Mouse (Mus musculus): ENCODE data around the gene Rsc1a1.

The Rsc1a1 gene

DNA sequence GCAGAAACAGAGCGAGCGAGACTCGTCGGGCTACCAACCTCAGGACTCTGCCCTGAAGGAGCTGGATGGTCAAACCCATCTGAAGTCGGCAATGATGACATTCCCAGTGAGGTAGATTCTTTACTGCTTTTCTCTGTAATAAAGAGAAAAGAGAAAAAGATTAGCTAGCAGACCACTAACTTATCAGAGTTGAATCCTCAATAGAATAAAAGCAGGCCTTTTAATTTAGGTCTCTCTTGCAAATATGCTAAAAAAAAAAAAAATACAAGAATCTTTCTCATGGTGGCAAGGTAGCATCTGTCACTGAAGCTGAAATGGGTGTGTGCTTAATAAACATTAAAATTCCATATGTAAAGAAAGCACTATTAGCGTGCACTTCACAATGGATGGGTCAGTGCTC lies at the start of gene Rsc1a1:
TSS of gene Rsc1a1 (minus strand) at position 101 of the 400 bp plus-strand sequence.
- WGBS = 95% methylated on average over 6 of the region's 6 CpGs

DNA sequence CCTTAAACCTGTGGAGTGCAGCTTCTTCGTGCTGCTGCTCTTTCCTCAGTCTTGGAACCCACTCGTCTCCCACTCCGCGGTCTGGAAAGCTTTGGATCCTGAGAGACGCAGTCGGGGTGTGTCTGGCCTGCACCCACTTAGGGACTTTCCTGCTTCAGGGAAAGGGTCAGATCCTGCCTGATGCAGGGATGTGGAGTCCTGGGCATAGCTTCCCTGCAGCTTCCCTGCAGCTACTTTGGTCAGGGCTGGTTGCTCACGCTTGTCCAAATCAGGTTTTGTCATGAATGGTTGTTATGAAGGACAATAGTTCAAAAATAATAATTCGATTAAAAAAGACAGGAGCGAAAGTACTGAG lies 49.8 kb upstream of the Rsc1a1 start:
- 22% methylated on average over 9 of the region's 9 CpGs for WGBS

DNA sequence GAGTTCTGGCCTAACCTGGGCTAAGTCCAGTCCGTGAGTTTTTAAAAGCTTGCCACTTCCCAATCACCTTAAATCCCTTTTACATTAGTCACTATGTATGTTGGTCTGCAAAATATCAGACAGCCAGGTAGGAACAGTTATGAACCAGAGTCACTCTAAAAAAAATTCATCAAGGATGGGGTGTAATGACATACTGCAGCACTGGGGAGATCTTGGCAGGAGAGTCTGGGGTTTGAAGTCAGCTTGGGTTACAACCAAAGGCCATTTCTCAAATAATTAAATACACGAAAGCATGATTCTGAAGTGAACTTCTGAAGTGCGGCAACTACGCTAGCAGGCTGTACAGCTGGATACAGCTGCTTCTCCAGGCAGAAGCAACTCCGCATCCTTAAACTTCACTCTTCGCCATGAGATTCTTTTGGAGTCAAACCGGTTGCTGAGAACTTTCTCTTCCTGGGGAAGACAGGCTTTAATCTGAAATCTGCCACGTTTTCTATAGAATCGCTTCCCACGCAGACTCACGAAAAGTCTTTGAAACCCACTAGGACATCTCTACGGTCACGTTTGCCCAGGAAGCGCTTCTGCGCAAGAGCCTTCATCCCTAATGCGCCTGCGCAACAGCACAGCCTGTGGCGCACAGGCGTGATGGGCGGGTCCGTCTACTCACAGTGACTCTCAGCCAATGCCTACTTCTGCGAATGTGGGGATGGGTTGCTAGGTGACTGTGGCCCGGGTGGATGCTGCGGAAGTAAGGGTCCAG lies 49.2 kb upstream of the Rsc1a1 start:
- WGBS = 6% methylated on average over 24 of the region's 24 CpGs

DNA sequence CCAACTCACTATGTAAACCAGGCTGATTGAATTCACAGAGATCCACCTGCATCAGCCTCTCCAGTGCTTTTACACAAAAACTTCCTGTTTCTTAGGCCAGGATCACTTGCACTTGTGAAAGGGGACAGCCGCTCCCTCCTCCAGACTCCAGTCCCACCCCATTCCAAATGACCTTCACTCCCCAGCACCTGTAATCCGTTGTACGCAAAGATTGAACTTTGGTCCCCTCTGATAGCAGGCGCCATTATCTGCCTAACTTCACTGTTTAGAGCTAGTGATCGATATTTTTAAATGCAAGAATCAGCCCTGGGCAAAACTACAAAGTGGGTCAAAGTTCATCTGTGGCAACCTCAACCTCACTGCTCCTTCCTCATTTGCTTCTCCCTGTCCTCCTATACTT lies 46.4 kb upstream of the Rsc1a1 start:
- WGBS = 84% methylated on average over 5 of the region's 5 CpGs

- WGBS = 61% methylated on average over 13 of the region's 13 CpGs
These were observed 45.0 kb upstream of the Rsc1a1 start for GRCm38 (mm10) chr4:141730401-141730800.

DNA sequence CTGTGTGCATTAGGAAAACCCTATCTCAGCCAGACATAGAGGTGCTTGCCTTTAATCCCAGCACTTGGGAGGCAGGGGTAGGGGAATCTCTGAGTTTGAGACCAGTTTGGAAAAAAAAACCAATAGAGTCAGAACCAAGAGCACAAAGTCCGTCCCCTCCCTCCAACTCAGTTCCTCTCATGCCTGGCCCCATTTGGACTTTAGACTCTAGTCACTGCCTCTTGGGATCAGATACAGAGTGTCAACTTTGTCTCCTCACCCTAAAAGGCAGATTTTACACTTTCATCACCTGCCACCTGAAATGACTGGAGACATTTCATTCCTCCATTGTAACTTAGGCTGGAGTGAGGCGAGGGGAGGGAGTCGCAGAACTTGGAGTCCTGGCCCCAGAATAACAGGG lies 43.9 kb upstream of the Rsc1a1 start:
- WGBS = 75% methylated on average over 3 of the region's 3 CpGs

GRCm38 (mm10) chr4:141725738-141726137 lies 40.3 kb upstream of the Rsc1a1 start:
- WGBS = 72% methylated on average over 3 of the region's 3 CpGs

DNA sequence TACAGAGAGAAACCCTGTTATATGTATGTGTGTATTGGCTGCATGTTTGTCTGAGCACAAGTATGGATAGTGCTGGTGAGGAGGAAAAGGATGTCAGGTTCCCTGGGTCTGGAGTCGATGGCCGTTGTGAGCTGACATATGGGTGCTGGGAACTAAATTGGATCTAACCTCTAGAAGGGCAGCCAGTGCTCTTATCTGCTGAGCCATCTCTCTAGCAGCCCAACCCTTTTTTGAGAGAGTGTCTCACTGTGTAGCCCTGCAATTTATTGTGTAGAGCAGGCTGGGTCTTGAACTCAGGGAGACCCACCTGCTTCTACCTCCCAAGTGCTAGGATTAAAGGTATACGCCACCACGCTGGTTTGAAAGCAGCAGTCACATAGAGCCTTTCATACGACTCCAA lies 39.9 kb upstream of the Rsc1a1 start:
- WGBS = 87% methylated on average over 5 of the region's 5 CpGs

DNA sequence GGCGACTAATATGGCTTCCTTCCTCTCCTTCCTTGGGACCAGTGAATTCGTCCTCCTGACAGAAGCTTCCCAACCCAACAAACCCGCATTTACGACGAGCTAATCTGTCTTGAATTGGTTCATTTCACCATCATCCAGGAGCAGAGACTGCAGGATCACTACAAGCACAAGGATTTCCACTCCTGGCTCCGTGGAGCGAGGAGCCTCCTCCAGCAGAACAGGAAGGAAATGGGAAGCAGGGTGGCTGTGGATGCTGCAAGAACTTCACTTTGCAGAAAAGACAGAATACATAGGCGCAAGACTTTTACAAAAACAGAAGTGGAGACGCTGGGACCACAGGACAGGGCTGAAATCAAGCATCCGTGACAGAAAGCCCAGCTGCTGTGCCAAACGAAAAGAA lies 39.2 kb upstream of the Rsc1a1 start:
- 64% methylated on average over 11 of the region's 11 CpGs for WGBS

DNA sequence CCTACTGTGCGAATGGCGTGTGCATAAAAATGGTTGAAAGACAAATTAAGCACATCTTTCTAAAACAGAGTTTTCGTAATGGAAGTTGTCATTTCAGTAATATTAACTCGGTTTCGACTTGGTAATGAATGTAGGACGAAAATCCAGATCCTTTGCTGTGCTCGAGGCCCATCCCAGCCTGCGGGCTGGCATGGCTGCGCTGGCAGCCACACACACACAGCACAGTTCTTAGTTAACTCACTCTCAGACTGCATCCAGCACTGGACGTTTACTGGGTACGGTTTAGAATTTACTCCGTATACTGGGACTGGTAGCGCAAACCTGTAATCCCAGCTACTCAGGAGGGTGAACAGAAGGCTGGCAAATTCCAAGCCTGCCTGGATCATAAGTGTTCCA lies 38.3 kb upstream of the Rsc1a1 start:
- WGBS = 2% methylated on average over 13 of the region's 13 CpGs

DNA sequence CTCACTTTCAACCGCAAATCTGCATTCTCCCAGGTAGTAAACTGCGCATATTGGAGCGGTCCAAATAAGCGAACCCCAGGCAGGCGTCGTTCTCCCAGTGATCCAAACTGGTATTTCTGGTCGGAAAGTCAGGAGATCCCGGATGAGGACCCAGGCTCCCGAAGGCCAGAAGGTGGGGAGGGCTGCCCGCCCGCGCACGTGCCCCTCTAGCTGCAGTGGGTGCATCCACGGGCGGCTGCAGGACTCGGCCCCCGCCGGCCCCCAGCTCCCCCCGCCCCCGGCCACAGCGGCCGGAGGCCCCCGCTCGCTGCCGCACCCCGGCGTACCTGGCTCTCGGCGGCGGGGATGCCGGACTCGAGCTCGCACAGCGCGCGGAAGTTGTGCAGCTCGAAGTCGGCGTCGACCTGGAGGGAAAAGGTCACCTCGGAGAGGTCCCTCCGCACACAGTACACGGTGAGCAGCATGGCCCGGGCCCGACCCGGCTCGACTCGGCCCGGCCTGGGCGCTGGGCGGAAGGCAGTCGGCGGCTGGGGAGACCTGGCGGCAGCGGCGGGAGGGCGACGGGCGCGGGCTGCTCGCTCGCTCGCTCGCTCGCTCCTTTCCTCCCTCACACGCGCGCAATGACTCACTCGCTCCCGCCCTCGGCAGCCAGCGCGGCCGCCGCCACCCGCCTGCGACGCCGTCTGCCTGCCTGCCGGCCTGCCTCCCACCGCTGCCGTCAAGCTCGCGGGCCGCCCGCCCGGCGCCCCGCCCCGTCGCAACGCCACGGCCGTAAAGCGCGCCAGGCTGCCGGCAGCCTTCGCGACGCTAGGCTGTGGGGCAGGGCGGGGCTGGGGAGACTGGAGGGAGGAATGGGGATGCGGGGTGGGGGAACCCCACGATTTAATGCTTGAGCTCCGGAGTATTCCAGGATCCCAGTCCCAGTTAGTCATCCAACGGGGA lies 37.6 kb upstream of the Rsc1a1 start, which contains the start of gene Ddi2:
TSS of gene Ddi2 (minus strand) at position 689 of the 942 bp plus-strand sequence.
- under 1% methylated on average over 68 of the region's 105 CpGs for WGBS

- 31% methylated on average over 6 of the region's 6 CpGs for WGBS
These were observed 36.6 kb upstream of the Rsc1a1 start for GRCm38 (mm10) chr4:141721961-141722360.

DNA sequence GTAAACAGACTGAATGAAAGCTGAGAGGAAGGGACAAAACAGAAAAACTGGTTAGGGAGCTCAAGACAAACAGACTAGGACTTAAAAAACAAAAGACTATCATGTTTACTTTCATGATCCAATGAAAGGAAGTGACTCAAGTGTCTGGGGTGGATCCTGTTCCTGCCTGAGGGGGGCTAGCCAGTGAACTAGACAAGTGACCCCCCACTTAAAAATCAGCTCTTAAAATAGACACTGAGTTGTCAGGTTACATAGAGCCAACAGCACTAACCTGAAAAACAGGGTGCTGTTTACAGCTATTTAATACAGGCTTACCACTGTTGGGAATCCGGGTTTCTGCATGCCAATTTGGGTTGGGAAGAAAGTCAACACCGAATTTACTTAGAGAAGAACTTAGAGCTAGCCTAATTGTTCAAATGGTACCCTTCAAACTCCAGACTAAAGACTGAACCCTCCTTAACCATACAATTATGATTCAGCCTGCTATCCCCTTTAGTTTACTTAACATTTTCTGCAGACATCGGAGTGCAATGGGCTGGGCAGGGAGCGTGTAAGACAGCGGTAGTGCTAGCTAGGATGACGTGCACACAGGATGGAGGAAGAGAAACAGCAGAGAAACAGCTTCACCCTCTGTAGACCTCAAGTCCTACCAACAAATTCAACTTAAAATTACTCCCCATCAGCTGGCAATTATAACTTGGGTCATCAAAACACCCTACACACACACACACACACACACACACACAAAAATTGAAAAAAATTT lies 35.5 kb upstream of the Rsc1a1 start:
- 38% methylated on average over 6 of the region's 6 CpGs for WGBS

GRCm38 (mm10) chr4:141719304-141719703 lies 33.9 kb upstream of the Rsc1a1 start:
- 89% methylated on average over 1 of the region's 1 CpGs for WGBS

DNA sequence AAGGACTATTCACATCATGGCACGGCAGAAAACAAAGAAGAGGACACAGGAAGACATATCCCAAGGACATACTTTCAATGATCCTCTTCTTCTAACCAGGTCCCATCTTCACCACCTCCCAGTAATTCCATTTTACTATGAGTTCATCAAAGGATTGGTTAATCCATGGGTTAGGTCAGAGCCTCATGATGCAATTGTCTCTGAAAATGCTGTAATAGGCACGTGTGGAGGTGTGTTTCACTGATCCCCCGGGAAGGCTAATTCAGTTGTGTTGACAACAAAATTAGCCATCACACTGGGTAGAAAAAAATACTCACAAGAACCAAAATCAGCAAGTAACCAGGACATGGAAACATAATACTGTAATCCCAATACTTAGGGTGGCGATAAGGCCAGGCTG lies 32.2 kb upstream of the Rsc1a1 start:
- WGBS = 68% methylated on average over 4 of the region's 4 CpGs

DNA sequence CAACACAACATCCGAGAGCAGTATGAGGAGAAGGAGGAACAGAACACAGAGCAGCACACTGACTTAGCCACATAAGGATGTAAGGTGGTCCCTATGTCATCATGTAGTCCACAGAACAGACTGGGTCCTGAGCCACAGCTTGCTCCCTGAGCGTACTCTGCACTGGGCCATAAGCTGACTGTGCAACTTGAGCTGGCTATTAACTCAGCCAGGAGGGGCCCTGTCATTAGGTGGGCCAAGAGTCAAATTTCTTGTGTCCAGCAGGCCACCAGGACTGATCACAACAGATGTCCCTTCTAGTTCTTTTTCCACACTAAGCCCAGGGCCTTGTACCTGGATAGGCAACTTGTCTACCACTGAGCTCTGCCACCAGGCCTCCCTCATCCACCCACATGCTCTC lies 29.6 kb upstream of the Rsc1a1 start:
- WGBS = 45% methylated on average over 2 of the region's 2 CpGs

DNA sequence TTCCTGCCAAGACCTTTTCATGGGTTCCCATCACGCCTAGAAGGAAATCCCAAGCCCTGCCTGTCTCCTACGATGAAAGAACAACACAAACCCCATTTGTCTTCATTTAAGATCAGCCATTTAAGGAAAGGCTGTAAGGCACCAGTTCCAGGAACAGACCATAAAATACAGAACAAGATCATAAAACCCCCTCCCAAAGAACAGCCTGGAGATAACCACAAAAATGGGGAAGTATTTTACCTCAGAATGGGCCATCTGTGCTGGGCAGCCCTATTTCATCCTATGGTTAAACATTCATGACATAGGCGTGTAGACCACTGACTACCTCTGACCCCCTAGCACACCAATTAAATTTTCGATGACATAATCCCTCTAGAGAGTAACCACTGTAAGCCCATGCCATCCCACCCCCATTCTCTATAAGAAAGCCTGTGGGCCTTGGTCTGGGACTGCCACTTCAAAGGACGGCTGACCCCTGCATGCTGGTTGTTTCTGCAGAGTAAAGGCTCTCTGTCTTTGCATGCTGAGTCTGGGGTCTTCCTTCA lies 28.3 kb upstream of the Rsc1a1 start:
- WGBS = 87% methylated on average over 5 of the region's 5 CpGs

DNA sequence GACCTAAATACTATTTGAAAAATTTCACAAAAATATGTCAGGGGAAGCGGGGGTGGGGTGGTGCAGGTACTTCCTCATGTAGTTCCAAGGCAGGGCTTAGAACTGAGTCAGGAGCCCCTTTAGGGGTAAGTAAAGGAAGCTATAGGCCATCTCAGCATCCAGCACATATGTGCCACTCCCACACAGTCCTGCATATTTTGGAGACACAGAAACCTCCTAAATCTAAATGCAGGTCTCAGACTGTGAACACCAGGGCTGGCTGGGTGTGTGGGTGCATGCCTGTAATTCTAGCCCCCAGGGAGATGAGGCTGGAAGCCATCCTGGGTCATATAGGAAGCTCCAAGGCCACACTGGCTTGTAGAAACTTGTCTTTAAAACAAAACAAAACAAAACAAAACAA lies 25.9 kb upstream of the Rsc1a1 start:
- WGBS = 77% methylated on average over 1 of the region's 1 CpGs

GRCm38 (mm10) chr4:141708971-141709370 lies 23.6 kb upstream of the Rsc1a1 start:
- WGBS = 77% methylated on average over 2 of the region's 2 CpGs

DNA sequence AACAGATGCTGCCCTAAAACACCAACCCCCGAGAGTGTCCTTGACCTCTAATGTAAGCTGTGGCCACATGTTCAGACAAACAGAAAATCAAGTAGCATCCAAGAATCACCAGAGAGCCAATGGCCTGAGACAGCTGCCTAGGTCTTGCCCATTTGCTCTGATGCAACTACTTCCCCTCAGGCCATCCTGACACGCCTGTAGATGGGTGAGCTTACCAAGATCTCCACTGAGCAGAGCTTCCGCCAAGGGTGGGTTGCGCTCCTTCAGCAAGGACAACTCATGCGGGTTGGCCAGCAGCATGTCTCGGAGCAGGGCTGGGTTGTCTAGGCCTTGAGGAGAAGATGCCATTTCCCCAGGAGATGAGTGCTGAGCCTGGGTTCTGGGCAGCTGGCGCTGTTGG lies 22.6 kb upstream of the Rsc1a1 start:
- WGBS = 87% methylated on average over 7 of the region's 7 CpGs

- 44% methylated on average over 4 of the region's 4 CpGs for WGBS
These were observed 19.9 kb upstream of the Rsc1a1 start for GRCm38 (mm10) chr4:141705331-141705730.

DNA sequence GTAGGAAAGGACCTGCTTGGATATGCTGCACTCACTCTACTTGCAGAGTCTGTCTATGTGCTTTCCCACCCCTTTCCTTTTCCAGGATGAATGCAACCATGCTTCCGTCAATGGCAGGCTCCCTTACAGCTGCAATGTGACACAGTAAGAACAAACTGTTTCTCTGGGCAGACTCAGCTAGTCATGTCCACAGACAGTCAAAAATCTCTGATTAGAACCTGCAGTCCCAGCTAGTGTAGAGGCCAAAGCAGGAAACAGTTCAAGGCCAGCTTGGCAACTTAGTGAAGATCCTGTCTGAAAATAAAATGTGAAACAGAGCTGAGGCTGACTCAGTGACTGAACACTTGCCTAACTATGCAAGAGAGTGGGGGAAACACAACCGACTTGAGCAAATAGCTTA lies 19.2 kb upstream of the Rsc1a1 start:
- WGBS = 56% methylated on average over 2 of the region's 2 CpGs
